Comparison of ENCODE assay signal across 11 mouse cellular contexts in genomic region chr9:64174766-64175165, GRCm38 (mm10). TPM values are rescaled to one million over a fixed set of nuclear protein-coding genes. Genes with fewer than 3 reads are reported as not detected.
DNase-seq lines count a peak whose midpoint lies in the region; ATAC-seq lines count a peak whose summit lies in the region.
"Had no signal": no experiment of that assay in that cellular context is flagged by ENCODE, and none has a peak within 500 bp of the region (broad histone marks: within the 10 kb centered on the region; RNA-seq: fewer than 3 reads in every experiment).

No protein-coding gene starts in this region.

- H3K9me3 ChIP-seq in kidney, embryonic 14.5 days (ENCODE audit: control insufficient read depth, low read length), result no peaks in the 10 kb centered on the region
- H3K9me3 ChIP-seq in hindbrain, embryonic 16.5 days (ENCODE audit: control insufficient read depth, low read length), result no peaks in the 10 kb centered on the region
- no peaks in the 10 kb centered on the region for H3K9me3 ChIP-seq in midbrain, embryonic 15.5 days

- no peak for ATAC-seq in kidney, embryonic 14.5 days (ENCODE audit: low FRiP score, low TSS enrichment)
- ATAC-seq in hindbrain, embryonic 16.5 days, result no peak
- no peak for ATAC-seq in midbrain, embryonic 15.5 days (replicated peaks)
- ATAC-seq: Patski had no signal

- H3K4me3 ChIP-seq in kidney, embryonic 14.5 days (ENCODE audit: low read length), result peak overlapping the region; percentile 69
- H3K4me3 ChIP-seq in hindbrain, embryonic 16.5 days (ENCODE audit: low read length), result peak overlapping the region; percentile 87; the same call in 1 of the 2 replicates
- peak overlapping the region; percentile 79; the same call in 1 of the 2 replicates for H3K4me3 ChIP-seq in midbrain, embryonic 15.5 days

- DNase-seq in kidney, postnatal 25 days, result no peak
- DNase-seq in adipocyte (ENCODE audit: low spot score), result peak; percentile 35
- no peak for DNase-seq in cerebellum, postnatal 36 days
- DNase-seq in layer of hippocampus, postnatal 14 days (ENCODE audit: low spot score in 2 of 2), result no peak
- no peak for DNase-seq in MN1 (ENCODE audit: low spot score)
- DNase-seq: cerebellum, adult 2 months; kidney, postnatal 36 days had no signal

- H3K4me1 ChIP-seq in kidney, embryonic 14.5 days (ENCODE audit: control insufficient read depth, insufficient read depth, low read length), result 0 out of 2 replicates have a peak, but pooled peaks cover 7% of the 10 kb centered on the region
- H3K4me1 ChIP-seq in hindbrain, embryonic 16.5 days (ENCODE audit: control insufficient read depth, insufficient read depth, low read depth, low read length), result peaks cover 19% of the 10 kb centered on the region
- H3K4me1 ChIP-seq in midbrain, embryonic 15.5 days, result peaks cover 32% of the 10 kb centered on the region

- 65% methylated on average over 8 of the region's 8 CpGs for WGBS in kidney, embryonic 14.5 days
- WGBS in hindbrain, embryonic 16.5 days, result 73% methylated on average over 8 of the region's 8 CpGs
- WGBS in midbrain, embryonic 15.5 days, result 78% methylated on average over 8 of the region's 8 CpGs

- no peak overlapping the region for H3K27ac ChIP-seq in kidney, embryonic 14.5 days (ENCODE audit: low read depth, low read length)
- H3K27ac ChIP-seq in hindbrain, embryonic 16.5 days (ENCODE audit: low read depth, low read length), result no peak overlapping the region
- no peak overlapping the region for H3K27ac ChIP-seq in midbrain, embryonic 15.5 days

- peaks cover 44% of the 10 kb centered on the region for H3K36me3 ChIP-seq in kidney, embryonic 14.5 days (ENCODE audit: control insufficient read depth, insufficient read depth, low read length)
- H3K36me3 ChIP-seq in hindbrain, embryonic 16.5 days (ENCODE audit: control insufficient read depth, insufficient read depth, low read length), result peaks cover 26% of the 10 kb centered on the region
- peaks cover 35% of the 10 kb centered on the region for H3K36me3 ChIP-seq in midbrain, embryonic 15.5 days (replicated peaks)

- peak overlapping the region; percentile 80; the same call in 1 of the 2 replicates for H3K9ac ChIP-seq in kidney, embryonic 14.5 days (ENCODE audit: low read depth, low read length)
- no peak overlapping the region for H3K9ac ChIP-seq in hindbrain, embryonic 16.5 days (ENCODE audit: low read depth, low read length)
- no peak overlapping the region for H3K9ac ChIP-seq in midbrain, embryonic 15.5 days

- peak overlapping the region; percentile 67 for H3K4me2 ChIP-seq in kidney, embryonic 14.5 days (replicated peaks; ENCODE audit: low read depth, low read length)
- peak overlapping the region; percentile 91 for H3K4me2 ChIP-seq in hindbrain, embryonic 16.5 days (ENCODE audit: low read length)
- H3K4me2 ChIP-seq in midbrain, embryonic 15.5 days, result peak overlapping the region; percentile 82

- H3K27me3 ChIP-seq in kidney, embryonic 14.5 days (ENCODE audit: control insufficient read depth, insufficient read depth, low read length), result no peaks in the 10 kb centered on the region
- H3K27me3 ChIP-seq in hindbrain, embryonic 16.5 days (replicated peaks; ENCODE audit: control insufficient read depth, insufficient read depth, low read length), result no peaks in the 10 kb centered on the region
- no peaks in the 10 kb centered on the region for H3K27me3 ChIP-seq in midbrain, embryonic 15.5 days (replicated peaks)
- H3K27me3 ChIP-seq: Patski had no signal

RNA-seq across cellular contexts. Expression of gene Rpl4, which starts 1.6 kb away (rescaled TPM):
- 1,389 and 1,446 TPM in 2 replicates for polyA plus RNA-seq in kidney, embryonic 14.5 days (2014; fragmentation: Nextera tagmentation; extraction: Ambion mirVana)
- polyA plus RNA-seq in hindbrain, embryonic 16.5 days (2015; fragmentation: Nextera tagmentation; extraction: Ambion mirVana), result 580 and 585 TPM in 2 replicates
- 543 and 555 TPM in 2 replicates for polyA plus RNA-seq in midbrain, embryonic 15.5 days (2015; fragmentation: Nextera tagmentation; extraction: Ambion mirVana)
- 100 to 1,000 TPM; 513 to 558 TPM for total RNA-seq in layer of hippocampus, postnatal 14 days (2021)

RNA-seq across cellular contexts. Expression of gene Zwilch, which starts 1.9 kb away (rescaled TPM):
- 17.3 and 34.4 TPM in 2 replicates for polyA plus RNA-seq in kidney, embryonic 14.5 days (2014; fragmentation: Nextera tagmentation; extraction: Ambion mirVana)
- polyA plus RNA-seq in hindbrain, embryonic 16.5 days (2015; fragmentation: Nextera tagmentation; extraction: Ambion mirVana), result 6.6 and 9.4 TPM in 2 replicates
- polyA plus RNA-seq in midbrain, embryonic 15.5 days (2015; fragmentation: Nextera tagmentation; extraction: Ambion mirVana), result 4.9 and 5.2 TPM in 2 replicates
- total RNA-seq in layer of hippocampus, postnatal 14 days (2021), result 1 to 10 TPM; 4.8 to 6.2 TPM

RNA-seq across cellular contexts. Expression of gene Snapc5, which starts 4.3 kb away (rescaled TPM):
- polyA plus RNA-seq in kidney, embryonic 14.5 days (2014; fragmentation: Nextera tagmentation; extraction: Ambion mirVana), result 25.7 and 37.9 TPM in 2 replicates
- 32.2 and 40.1 TPM in 2 replicates for polyA plus RNA-seq in hindbrain, embryonic 16.5 days (2015; fragmentation: Nextera tagmentation; extraction: Ambion mirVana)
- polyA plus RNA-seq in midbrain, embryonic 15.5 days (2015; fragmentation: Nextera tagmentation; extraction: Ambion mirVana), result 33.9 and 36.6 TPM in 2 replicates
- total RNA-seq in layer of hippocampus, postnatal 14 days (2021), result 10 to 100 TPM; 14.6 to 19.3 TPM

RNA-seq across cellular contexts. Expression of gene Lctl, which starts 57.8 kb away (rescaled TPM):
- polyA plus RNA-seq in kidney, embryonic 14.5 days (2014; fragmentation: Nextera tagmentation; extraction: Ambion mirVana), result 0.16 and 0.19 TPM in 2 replicates
- polyA plus RNA-seq in hindbrain, embryonic 16.5 days (2015; fragmentation: Nextera tagmentation; extraction: Ambion mirVana), result not detected in 2 replicates
- not detected in 2 replicates for polyA plus RNA-seq in midbrain, embryonic 15.5 days (2015; fragmentation: Nextera tagmentation; extraction: Ambion mirVana)
- total RNA-seq in layer of hippocampus, postnatal 14 days (2021), result not detected
